Mouse (Mus musculus) heart, embryonic 11.5 days (tissue): ENCODE data around the gene Ddx50. TPM values are rescaled to one million over a fixed set of nuclear protein-coding genes. Genes with fewer than 3 reads are reported as not detected.
"Not testable (repeated sequence)": the region's sequence is repeated elsewhere in the genome, so short reads cannot be mapped to it uniquely, and the experiment has no call there.

Source experiments
- ATAC-seq: fragments of 200-750 bp; cut with Nextera tagmentation; replicated peaks from 2 replicates; pipeline ENCODE4 v1.8.0; 2017; ENCODE audit warnings: moderate library complexity; ENCODE audit not compliant: insufficient number of reproducible peaks, low FRiP score, low TSS enrichment
- H3K27ac ChIP-seq: fragments of 300-500 bp; sonication (generic); 2 replicates; pipeline ENCODE4 v1.5.1; 2014; ENCODE audit warnings: mild to moderate bottlenecking, low read depth, low read length
- H3K27me3 ChIP-seq: fragments of 300-500 bp; sonication (generic); 2 replicates; pipeline ENCODE4 v1.6.1; 2014; ENCODE audit warnings: mild to moderate bottlenecking, low read length, mixed read lengths; ENCODE audit not compliant: control insufficient read depth, insufficient read depth
- H3K36me3 ChIP-seq: fragments of 300-500 bp; sonication (generic); 2 replicates; pipeline ENCODE4 v1.6.1; 2014; ENCODE audit warnings: mild to moderate bottlenecking, low read length, moderate library complexity, mixed read lengths; ENCODE audit not compliant: control insufficient read depth, insufficient read depth
- H3K4me1 ChIP-seq: fragments of 300-500 bp; sonication (generic); 2 replicates; pipeline ENCODE4 v1.6.1; 2014; ENCODE audit warnings: low read length; ENCODE audit not compliant: control insufficient read depth, insufficient read depth
- H3K4me2 ChIP-seq: fragments of 300-500 bp; sonication (generic); 2 replicates; pipeline ENCODE4 v1.6.1; 2014; ENCODE audit warnings: mild to moderate bottlenecking, moderate library complexity
- H3K4me3 ChIP-seq: fragments of 300-500 bp; sonication (generic); 2 replicates; pipeline ENCODE4 v1.5.1; 2014; ENCODE audit warnings: low read depth, low read length
- H3K9ac ChIP-seq: fragments of 300-500 bp; sonication (generic); 2 replicates; pipeline ENCODE4 v1.6.1; 2014; ENCODE audit warnings: mild to moderate bottlenecking, low read depth, low read length, moderate library complexity
- H3K9me3 ChIP-seq: fragments of 300-500 bp; sonication (generic); replicated peaks from 2 replicates; pipeline ENCODE4 v1.6.1; 2016; ENCODE audit warnings: low read length; ENCODE audit not compliant: control insufficient read depth
- WGBS: fragments of 180-500 bp; shearing (Covaris S2); extraction: QIAGEN DNeasy Blood & Tissue Kit; methylation state at CpG from one replicate; pipeline ENCODE4 v1.1.7; 2014; ENCODE audit not compliant: insufficient replicate concordance; 5-methylcytosine and 5-hydroxymethylcytosine counted together
- polyA plus RNA-seq: library from polyadenylated mRNA; unstranded; fragments of >200 nt; fragmentation: Nextera tagmentation; extraction: Ambion mirVana; gene quantifications from 2 replicates; pipeline ENCODE4 v1.2.1, GENCODE M21; 2014

Ddx50 gene
- polyA plus RNA-seq, 1 experiment from 2014 or later: 107 TPM

- no peaks in the 10 kb centered on the region for H3K36me3 ChIP-seq
- 75% methylated on average over 3 of the region's 3 CpGs for WGBS
- no peaks in the 10 kb centered on the region for H3K27me3 ChIP-seq
- no peak overlapping the region for H3K27ac ChIP-seq
- no peak overlapping the region for H3K4me2 ChIP-seq
- H3K9ac ChIP-seq: no peak overlapping the region
- H3K4me3 ChIP-seq: no peak overlapping the region
- H3K9me3 ChIP-seq: no peaks in the 10 kb centered on the region
- ATAC-seq: no peak
- peaks cover 3% of the 10 kb centered on the region for H3K4me1 ChIP-seq
Measured at GRCm38 (mm10) chr10:62604161-62604560, 46.9 kb downstream of the Ddx50 start.

- no peak overlapping the region for H3K4me3 ChIP-seq
- H3K27ac ChIP-seq: no peak overlapping the region
- H3K4me1 ChIP-seq: peaks cover 3% of the 10 kb centered on the region
- no peak overlapping the region for H3K4me2 ChIP-seq
- H3K9ac ChIP-seq: no peak overlapping the region
- no peaks in the 10 kb centered on the region for H3K27me3 ChIP-seq
- no peaks in the 10 kb centered on the region; the same call in 1 of the 2 replicates for H3K36me3 ChIP-seq
- no peak for ATAC-seq
- 84% methylated on average over 12 of the region's 12 CpGs for WGBS
- no peaks in the 10 kb centered on the region for H3K9me3 ChIP-seq
Measured at GRCm38 (mm10) chr10:62603233-62604030, 47.6 kb downstream of the Ddx50 start.

DNA sequence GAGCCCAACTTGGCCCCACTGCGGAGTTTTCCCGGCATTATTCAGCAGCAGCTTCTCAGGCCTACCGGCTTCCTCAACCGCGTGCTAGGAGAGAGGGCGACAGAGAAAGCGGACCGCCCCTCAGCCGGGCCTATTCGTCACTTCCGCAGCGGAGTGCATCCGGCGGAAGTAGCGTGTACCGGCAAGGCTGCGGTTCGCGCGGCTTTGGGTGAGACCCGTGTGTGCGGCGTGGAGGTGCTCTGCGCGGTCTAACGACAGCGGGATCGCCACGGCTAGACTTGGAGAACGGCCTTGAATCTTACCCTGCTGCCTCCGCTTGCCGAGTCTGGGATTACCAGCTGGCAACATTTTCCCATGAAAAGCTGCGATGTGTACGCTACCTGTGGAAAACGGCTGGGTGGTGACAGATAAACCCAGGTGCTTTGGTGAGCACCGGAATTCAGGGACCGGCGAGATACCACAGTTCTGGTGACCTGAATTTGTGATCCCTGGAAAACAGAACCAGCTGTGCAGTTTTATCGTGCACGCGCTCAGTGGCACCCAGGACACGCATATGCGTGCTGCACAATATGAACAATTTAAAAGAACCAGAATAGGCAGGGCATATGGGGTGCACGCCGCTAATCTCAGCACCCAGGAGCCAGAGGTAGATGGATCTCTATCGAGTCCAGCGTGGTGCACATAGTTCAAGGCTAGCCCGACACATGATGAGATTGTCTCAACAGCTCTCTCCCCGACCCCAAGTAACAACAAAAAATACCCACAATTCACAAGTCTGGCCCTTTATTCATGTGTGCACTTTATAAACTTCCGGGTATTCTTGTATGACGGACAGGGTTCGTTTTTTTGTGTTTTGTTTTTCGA lies 48.6 kb downstream of the Ddx50 start, which contains the start of gene Ddx21:
Gene Ddx21 (minus strand): TSS at position 105 of the 864 bp plus-strand sequence.
- peak within 1 kb of the TSS; percentile 69 for H3K27ac ChIP-seq
- 6% methylated on average over 53 of the region's 53 CpGs for WGBS
- H3K9ac ChIP-seq: peak within 1 kb of the TSS; percentile 78
- no peaks in the 10 kb centered on the region for H3K27me3 ChIP-seq
- peaks cover 3% of the 10 kb centered on the region for H3K4me1 ChIP-seq
- peak; percentile 86 for ATAC-seq
- H3K4me3 ChIP-seq: peak within 1 kb of the TSS; percentile 74
- peaks cover 7% of the 10 kb centered on the region for H3K36me3 ChIP-seq
- peak within 1 kb of the TSS; percentile 98 for H3K4me2 ChIP-seq
- H3K9me3 ChIP-seq: no peaks in the 10 kb centered on the region

DNA sequence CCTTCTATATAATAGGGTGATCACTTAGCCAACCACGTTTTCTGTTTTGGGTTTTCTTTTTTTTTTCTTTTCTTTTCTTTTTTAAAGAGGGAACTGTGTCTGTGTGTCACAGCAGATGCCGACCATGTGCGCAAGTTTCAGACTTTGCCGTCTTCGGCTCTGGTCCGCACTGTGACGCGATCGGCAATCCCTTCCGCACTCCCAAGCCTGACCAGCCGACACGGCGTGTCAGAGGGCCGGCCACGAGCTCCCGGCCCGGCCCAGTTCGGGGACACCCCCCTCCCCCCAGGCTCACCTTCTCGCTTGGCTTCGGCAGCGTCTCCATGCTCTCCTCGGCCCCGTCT lies 49.2 kb downstream of the Ddx50 start:
- Histone ChIP-seq H3K4me1 (peaks cover 3% of the 10 kb centered on the region), H3K4me2 (peak overlapping the region; percentile 98), H3K36me3 (peaks cover 8% of the 10 kb centered on the region), H3K9me3 (no peaks in the 10 kb centered on the region), H3K27me3 (no peaks in the 10 kb centered on the region), H3K4me3 (peak overlapping the region; percentile 74), H3K27ac (peak overlapping the region; percentile 69), H3K9ac (peak overlapping the region; percentile 78)
- WGBS: under 1% methylated on average over 23 of the region's 23 CpGs
- peak; percentile 70; the same call in 1 of the 2 replicates for ATAC-seq

DNA sequence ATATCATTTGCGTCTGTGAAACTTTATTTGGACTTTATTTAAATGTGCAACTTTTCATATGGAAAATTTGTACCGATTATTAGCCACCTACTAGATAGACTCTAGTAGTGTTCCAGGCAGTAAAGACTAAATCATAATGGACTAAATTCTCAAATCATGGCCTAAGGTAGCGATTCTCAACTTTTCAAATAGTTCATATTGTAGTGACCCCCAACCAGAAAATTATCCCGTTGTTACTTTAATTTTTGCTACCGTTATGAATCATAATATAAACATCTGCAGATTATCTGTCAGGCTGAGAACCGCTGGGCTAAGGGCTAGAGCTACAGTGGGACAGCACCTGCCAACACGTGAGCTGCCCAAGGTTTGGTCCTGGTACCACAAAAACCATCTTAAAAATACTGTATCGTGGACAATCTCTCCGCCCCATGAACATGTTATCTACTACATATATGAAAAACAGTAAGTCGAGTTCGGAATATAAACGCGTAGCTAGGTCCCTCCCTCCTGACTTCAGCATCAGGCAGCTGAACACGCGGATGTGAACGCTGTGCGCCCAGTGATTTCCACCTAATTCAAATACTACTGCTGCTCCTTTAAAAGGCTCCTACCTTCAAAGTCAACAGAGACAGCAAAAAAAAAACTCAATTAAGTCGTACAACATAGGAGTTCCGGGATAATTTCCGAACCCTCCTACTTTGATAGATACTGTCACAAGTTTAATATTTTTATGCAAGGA lies 49.8 kb downstream of the Ddx50 start:
- ATAC-seq: no peak
- Histone ChIP-seq H3K36me3 (peaks cover 10% of the 10 kb centered on the region), H3K27me3 (no peaks in the 10 kb centered on the region), H3K9me3 (no peaks in the 10 kb centered on the region), H3K9ac (peak overlapping the region; percentile 78; the same call in 1 of the 2 replicates), H3K4me2 (peak overlapping the region; percentile 98), H3K27ac (no peak overlapping the region), H3K4me3 (peak overlapping the region; percentile 74), H3K4me1 (peaks cover 3% of the 10 kb centered on the region)
- 10% methylated on average over 20 of the region's 20 CpGs for WGBS

DNA sequence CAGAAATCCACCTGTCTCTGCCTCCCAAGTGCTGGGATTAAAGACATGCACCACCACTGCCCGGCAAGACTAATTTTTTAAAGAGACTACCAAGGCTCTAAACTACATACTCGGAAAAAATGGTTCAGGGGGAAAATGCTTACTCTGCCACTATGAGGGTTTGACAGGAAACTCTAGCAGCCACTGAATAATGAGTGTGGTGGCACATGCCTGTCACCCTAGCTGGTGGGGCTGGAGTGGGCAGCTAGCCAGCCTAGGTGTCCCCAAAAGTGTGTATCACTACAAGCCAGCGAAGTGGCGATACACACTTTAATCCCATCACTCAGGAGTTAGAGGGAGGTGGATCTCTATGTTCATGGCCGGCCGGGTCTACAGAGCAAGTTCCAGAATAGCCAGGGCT lies 51.0 kb downstream of the Ddx50 start:
- WGBS: 88% methylated on average over 6 of the region's 6 CpGs
- H3K9me3 ChIP-seq: no peaks in the 10 kb centered on the region
- no peak overlapping the region for H3K9ac ChIP-seq
- no peaks in the 10 kb centered on the region for H3K27me3 ChIP-seq
- ATAC-seq: no peak
- no peak overlapping the region for H3K27ac ChIP-seq
- no peak overlapping the region for H3K4me3 ChIP-seq
- H3K36me3 ChIP-seq: peaks cover 12% of the 10 kb centered on the region
- H3K4me2 ChIP-seq: no peak overlapping the region; the same call in 1 of the 2 replicates
- H3K4me1 ChIP-seq: peaks cover 3% of the 10 kb centered on the region

DNA sequence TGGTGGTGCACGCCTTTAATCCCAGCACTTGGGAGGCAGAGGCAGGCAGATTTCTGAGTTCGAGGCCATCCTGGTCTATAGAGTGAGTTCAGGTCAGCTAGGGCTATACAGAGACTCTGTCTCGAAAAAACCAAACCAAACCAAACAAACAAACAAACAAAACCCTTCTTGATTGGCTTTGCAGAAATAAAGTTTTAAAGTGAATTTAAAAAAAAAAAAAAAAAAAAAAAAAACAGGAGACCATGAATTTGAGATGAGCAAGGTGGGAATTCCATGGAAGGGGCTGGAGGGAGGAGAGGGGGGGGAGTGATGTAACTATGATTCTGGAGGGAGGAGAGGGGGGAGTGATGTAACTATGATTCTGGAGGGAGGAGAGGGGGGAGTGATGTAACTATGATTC lies 51.7 kb downstream of the Ddx50 start:
- 98% methylated on average over 3 of the region's 3 CpGs for WGBS
- not testable (repeated sequence) for H3K4me3 ChIP-seq

GRCm38 (mm10) chr10:62592496-62592895 lies 58.5 kb downstream of the Ddx50 start:
- peaks cover 38% of the 10 kb centered on the region for H3K36me3 ChIP-seq
- no peak overlapping the region for H3K4me3 ChIP-seq
- ATAC-seq: no peak
- no peak overlapping the region for H3K4me2 ChIP-seq
- no peaks in the 10 kb centered on the region for H3K4me1 ChIP-seq
- H3K9ac ChIP-seq: no peak overlapping the region
- no peaks in the 10 kb centered on the region for H3K27me3 ChIP-seq
- WGBS: 82% methylated on average over 7 of the region's 7 CpGs
- H3K27ac ChIP-seq: no peak overlapping the region
- no peaks in the 10 kb centered on the region for H3K9me3 ChIP-seq

More for the DNA sequence above, 51.7 kb downstream of the Ddx50 start:
- H3K27me3 ChIP-seq, H3K27ac ChIP-seq, H3K9me3 ChIP-seq, H3K4me2 ChIP-seq, H3K9ac ChIP-seq, ATAC-seq, H3K4me1 ChIP-seq: not testable (repeated sequence)
- H3K36me3 ChIP-seq: peaks cover 17% of the 10 kb centered on the region
